Mouse (Mus musculus) frontal cortex, postnatal 10 days (tissue): ENCODE results near the gene Tmco1.

Experiments used
- DNase-seq, 2 experiments: peaks; one replicate each; pipeline ENCODE4 v3.0.0; 2022; ENCODE audit warnings: low spot score in 2 of 2, mixed read lengths in 1 of 2

The Tmco1 gene

GRCm38 (mm10) chr1:167308261-167309054 is at the start of gene Tmco1:
TSS of gene Tmco1 (plus strand) at chr1:167308378.
- peak; percentile 94 to 98 for DNase-seq

- DNase-seq: peak; percentile 57 to 77
Measured at GRCm38 (mm10) chr1:167259702-167260101, 48.5 kb upstream of the Tmco1 start.

GRCm38 (mm10) chr1:167261750-167262149 is 46.4 kb upstream of the Tmco1 start:
- no peak for DNase-seq

- no peak for DNase-seq
Measured at GRCm38 (mm10) chr1:167262489-167263041, 45.6 kb upstream of the Tmco1 start.

GRCm38 (mm10) chr1:167265366-167265765 is 42.8 kb upstream of the Tmco1 start:
- no peak for DNase-seq

GRCm38 (mm10) chr1:167266720-167267119 is 41.5 kb upstream of the Tmco1 start:
- DNase-seq: no peak

- DNase-seq: no peak
Measured at GRCm38 (mm10) chr1:167268360-167269063, 39.7 kb upstream of the Tmco1 start.

- no peak for DNase-seq
Measured at GRCm38 (mm10) chr1:167269350-167269811, 38.8 kb upstream of the Tmco1 start.

- DNase-seq: peak; percentile 62 to 76
Measured at GRCm38 (mm10) chr1:167269856-167270270, 38.3 kb upstream of the Tmco1 start.

GRCm38 (mm10) chr1:167270342-167271111 is 37.7 kb upstream of the Tmco1 start:
- peak; percentile 31 to 54 for DNase-seq

GRCm38 (mm10) chr1:167271304-167271703 is 36.9 kb upstream of the Tmco1 start:
- DNase-seq: no peak

GRCm38 (mm10) chr1:167271841-167272240 is 36.3 kb upstream of the Tmco1 start:
- no peak for DNase-seq

- DNase-seq: no peak
Measured at GRCm38 (mm10) chr1:167273380-167274163, 34.6 kb upstream of the Tmco1 start.

- DNase-seq: no peak
Measured at GRCm38 (mm10) chr1:167274646-167275390, 33.4 kb upstream of the Tmco1 start.

- DNase-seq: no peak
Measured at GRCm38 (mm10) chr1:167278395-167278794, 29.8 kb upstream of the Tmco1 start.

- no peak for DNase-seq
Measured at GRCm38 (mm10) chr1:167279160-167279715, 28.9 kb upstream of the Tmco1 start.

- no peak for DNase-seq
Measured at GRCm38 (mm10) chr1:167280061-167280460, 28.1 kb upstream of the Tmco1 start.

GRCm38 (mm10) chr1:167282112-167282511 is 26.1 kb upstream of the Tmco1 start:
- no peak for DNase-seq

GRCm38 (mm10) chr1:167282768-167283167 is 25.4 kb upstream of the Tmco1 start:
- no peak for DNase-seq
